Mouse (Mus musculus) G1E (cell line): ENCODE measurements around the gene Dennd1c. TPM values are rescaled to one million over a fixed set of nuclear protein-coding genes. Genes with fewer than 3 reads are reported as not detected.

Source experiments
- ATAC-seq: 2 replicates; pipeline ENCODE4 v1.8.0; 2016; ENCODE audit warnings: mild to moderate bottlenecking; ENCODE audit not compliant: insufficient number of reproducible peaks, poor library complexity, low FRiP score, severe bottlenecking; ENCODE audit errors: extremely low read depth
- DNase-seq: peaks from one replicate; pipeline ENCODE4 v3.0.0; 2012; ENCODE audit warnings: low spot score
- H3K27me3 ChIP-seq: 2 replicates; pipeline ENCODE4 v1.6.1; 2012; ENCODE audit warnings: mild to moderate bottlenecking, low read length, inconsistent platforms; ENCODE audit not compliant: insufficient read depth
- H3K36me3 ChIP-seq: replicated peaks from 2 replicates; pipeline ENCODE3; 2012; ENCODE audit warnings: mild to moderate bottlenecking, inconsistent platforms
- H3K4me1 ChIP-seq: 2 replicates; pipeline ENCODE4 v1.6.1; 2012; ENCODE audit warnings: low read depth, low read length, inconsistent platforms, mixed read lengths; ENCODE audit not compliant: insufficient read depth
- H3K4me3 ChIP-seq: 2 replicates; pipeline ENCODE4 v1.5.1; 2012; ENCODE audit warnings: low read depth, mild to moderate bottlenecking, inconsistent platforms, low read length, moderate library complexity, mixed read lengths
- H3K9me3 ChIP-seq: replicated peaks from 2 replicates; pipeline ENCODE4 v1.6.1; 2012; ENCODE audit warnings: inconsistent platforms
- CTCF ChIP-seq: IDR thresholded peaks from 2 replicates; pipeline ENCODE4 v1.5.1; 2012; ENCODE audit warnings: low read depth, low read length, inconsistent platforms, mixed read lengths
- GATA1 ChIP-seq: IDR thresholded peaks from 2 replicates; pipeline ENCODE4 v1.6.1; 2012; ENCODE audit warnings: borderline replicate concordance, low read length, inconsistent platforms, mixed read lengths
- GATA2 ChIP-seq: IDR thresholded peaks from 2 replicates; pipeline ENCODE4 v1.6.1; 2012; ENCODE audit warnings: low read depth, low read length, inconsistent platforms, borderline replicate concordance
- POLR2AphosphoS5 ChIP-seq: IDR thresholded peaks from 2 replicates; pipeline ENCODE4 v1.6.1; 2012; ENCODE audit warnings: low read depth, low read length, inconsistent platforms; ENCODE audit not compliant: insufficient replicate concordance
- TAL1 ChIP-seq: conservative IDR thresholded peaks from 2 replicates; pipeline ENCODE4 v1.6.1; 2012; ENCODE audit warnings: low read depth, low read length, inconsistent platforms, mixed read lengths
- polyA plus RNA-seq: library from polyadenylated mRNA; stranded (reverse); fragments of >175 nt; gene quantifications from 2 replicates; pipeline ENCODE4 v1.2.3, GENCODE M21; 2012
- total RNA-seq, 2 experiments: library from RNA; stranded (forward) in 1 of 2; stranded (reverse) in 1 of 2; fragments of 200-1000 nt in 1 of 2; fragments of >200 nt in 1 of 2; fragmentation: Nextera tagmentation in 1 of 2; gene quantifications; 2 replicates each; pipeline ENCODE4 v1.2.3; 2014 to 2017

The Dennd1c gene
- total and polyA plus RNA-seq, 3 experiments, result 13.4 to 39.7 (median 24.6) TPM

DNA sequence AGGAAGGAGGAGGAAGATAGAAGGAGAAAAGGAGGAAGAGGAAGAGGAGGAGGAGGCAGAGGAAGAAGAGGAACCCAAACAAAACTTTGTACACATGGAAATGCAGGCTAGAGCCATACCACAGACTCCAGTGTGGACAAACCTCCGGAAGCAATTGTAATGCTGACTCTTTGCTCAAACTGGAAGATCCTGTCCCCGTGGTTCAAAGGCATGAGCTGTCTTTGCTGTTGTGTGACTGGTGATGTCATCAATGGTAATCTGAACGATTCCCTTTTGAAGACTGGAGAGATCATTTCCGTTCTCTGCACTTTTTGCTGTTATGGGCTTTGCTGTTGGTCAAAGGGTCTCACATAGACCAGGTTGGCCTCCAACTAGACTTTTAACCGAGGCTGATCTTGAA lies 20.0 kb upstream of the Dennd1c start:
- no peak for DNase-seq
- no peak for TF ChIP-seq POLR2AphosphoS5
- TF ChIP-seq CTCF, result no peak
- TF ChIP-seq TAL1, result no peak
- no peak for TF ChIP-seq GATA1
- TF ChIP-seq GATA2, result no peak
- H3K27me3 ChIP-seq, result no peaks in the 10 kb centered on the region
- ATAC-seq, result no peak
- no peak overlapping the region for H3K4me3 ChIP-seq
- peaks cover 55% of the 10 kb centered on the region for H3K36me3 ChIP-seq
- H3K9me3 ChIP-seq, result no peaks in the 10 kb centered on the region
- H3K4me1 ChIP-seq, result peaks cover 74% of the 10 kb centered on the region

DNA sequence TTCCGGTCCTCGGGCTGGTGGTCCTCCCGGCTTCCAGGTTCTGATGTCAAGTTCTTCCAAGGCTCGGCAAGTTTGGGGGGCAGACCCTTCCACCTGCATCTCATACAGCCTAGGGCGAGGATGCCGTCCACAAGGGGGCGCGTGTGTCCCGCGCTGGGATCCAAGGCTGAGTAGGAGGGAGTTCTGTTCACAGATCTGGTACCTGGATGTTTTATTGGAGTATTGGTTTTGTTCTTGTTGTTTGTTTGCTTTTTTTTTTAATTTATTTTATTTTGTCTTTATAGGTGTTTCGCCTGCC lies 18.3 kb upstream of the Dennd1c start:
- peaks cover under 1% of the 10 kb centered on the region; the same call in 1 of the 2 replicates for H3K27me3 ChIP-seq
- H3K36me3 ChIP-seq, result peaks cover 40% of the 10 kb centered on the region
- peak overlapping the region; percentile 30; the same call in 1 of the 2 replicates for H3K4me3 ChIP-seq
- H3K4me1 ChIP-seq, result peaks cover 68% of the 10 kb centered on the region
- TF ChIP-seq GATA2 (no peak), CTCF (peak; percentile 79)
- ATAC-seq (no peak), DNase-seq (peak; percentile 63)
- no peaks in the 10 kb centered on the region for H3K9me3 ChIP-seq

DNA sequence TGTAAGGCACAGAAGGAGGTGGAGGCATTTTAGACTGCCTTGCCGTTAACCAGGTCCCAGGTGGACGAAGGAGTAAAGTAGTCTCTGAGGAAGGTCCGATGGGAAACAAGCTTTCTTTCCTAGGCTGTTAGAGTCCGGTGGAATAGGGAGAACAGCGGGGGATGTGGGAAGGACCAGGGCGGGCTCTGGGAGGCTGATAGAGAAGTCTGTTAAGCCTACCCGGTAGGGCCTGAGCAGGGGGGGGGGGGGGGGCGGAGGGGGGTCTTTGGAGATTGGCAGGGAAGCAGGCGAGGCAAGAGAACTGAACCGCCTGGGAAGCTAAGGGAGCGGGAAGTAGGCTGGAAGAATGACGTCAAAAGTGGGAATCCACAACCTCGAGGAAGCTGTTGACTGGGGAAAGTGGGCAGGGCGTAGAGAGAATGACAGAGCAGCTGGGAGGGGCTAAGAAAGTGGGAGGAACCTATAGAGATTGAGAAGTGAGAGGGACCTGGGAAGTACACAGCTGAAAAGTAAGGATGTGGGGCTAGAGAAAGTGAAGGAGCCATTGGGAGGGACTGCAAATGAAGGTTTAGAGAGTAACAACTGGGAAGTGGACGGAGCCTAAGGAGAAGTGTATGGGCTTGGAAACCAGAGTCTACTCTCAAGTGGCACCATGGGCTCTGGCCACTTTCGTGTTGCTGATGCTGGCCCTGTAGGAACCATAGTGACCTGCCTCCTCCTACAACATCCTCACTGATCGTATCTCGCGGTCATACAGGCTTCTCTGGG lies 17.7 kb upstream of the Dennd1c start:
- DNase-seq (no peak), ATAC-seq (no peak)
- no peak for TF ChIP-seq CTCF
- no peak for TF ChIP-seq POLR2AphosphoS5
- no peak for TF ChIP-seq GATA2
- TF ChIP-seq TAL1, result no peak
- TF ChIP-seq GATA1, result no peak
- Histone ChIP-seq H3K4me1 (peaks cover 64% of the 10 kb centered on the region), H3K27me3 (peaks cover 4% of the 10 kb centered on the region; the same call in 1 of the 2 replicates), H3K36me3 (peaks cover 35% of the 10 kb centered on the region), H3K9me3 (no peaks in the 10 kb centered on the region), H3K4me3 (peak overlapping the region; percentile 30; the same call in 1 of the 2 replicates)

DNA sequence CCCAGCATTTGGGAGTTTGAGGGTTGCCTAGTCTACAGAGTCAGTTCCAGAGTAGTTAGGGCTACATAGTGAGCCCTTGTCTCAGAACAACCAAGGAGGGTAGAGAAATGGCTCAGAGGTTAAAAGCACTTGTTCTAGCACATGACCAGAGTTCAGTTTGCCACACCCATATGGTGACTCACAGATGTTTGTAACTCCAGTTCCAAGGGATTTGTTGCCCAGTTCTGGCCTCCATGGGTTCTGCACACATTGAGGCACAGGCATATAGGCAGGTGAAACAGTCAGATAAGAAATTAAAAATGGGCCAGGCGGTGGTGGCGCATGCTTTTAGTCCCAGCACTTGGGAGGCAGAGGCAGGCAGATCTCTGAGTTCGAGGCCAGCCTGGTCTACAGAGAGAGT lies 15.9 kb upstream of the Dennd1c start:
- peaks cover 17% of the 10 kb centered on the region for H3K27me3 ChIP-seq
- TF ChIP-seq CTCF, result no peak
- TF ChIP-seq GATA2, result no peak
- peak; percentile 38 for TF ChIP-seq TAL1
- ATAC-seq, result peak; percentile 79
- peaks cover 19% of the 10 kb centered on the region for H3K36me3 ChIP-seq
- no peak for DNase-seq
- no peaks in the 10 kb centered on the region for H3K9me3 ChIP-seq
- H3K4me3 ChIP-seq, result no peak overlapping the region
- peaks cover 48% of the 10 kb centered on the region for H3K4me1 ChIP-seq

DNA sequence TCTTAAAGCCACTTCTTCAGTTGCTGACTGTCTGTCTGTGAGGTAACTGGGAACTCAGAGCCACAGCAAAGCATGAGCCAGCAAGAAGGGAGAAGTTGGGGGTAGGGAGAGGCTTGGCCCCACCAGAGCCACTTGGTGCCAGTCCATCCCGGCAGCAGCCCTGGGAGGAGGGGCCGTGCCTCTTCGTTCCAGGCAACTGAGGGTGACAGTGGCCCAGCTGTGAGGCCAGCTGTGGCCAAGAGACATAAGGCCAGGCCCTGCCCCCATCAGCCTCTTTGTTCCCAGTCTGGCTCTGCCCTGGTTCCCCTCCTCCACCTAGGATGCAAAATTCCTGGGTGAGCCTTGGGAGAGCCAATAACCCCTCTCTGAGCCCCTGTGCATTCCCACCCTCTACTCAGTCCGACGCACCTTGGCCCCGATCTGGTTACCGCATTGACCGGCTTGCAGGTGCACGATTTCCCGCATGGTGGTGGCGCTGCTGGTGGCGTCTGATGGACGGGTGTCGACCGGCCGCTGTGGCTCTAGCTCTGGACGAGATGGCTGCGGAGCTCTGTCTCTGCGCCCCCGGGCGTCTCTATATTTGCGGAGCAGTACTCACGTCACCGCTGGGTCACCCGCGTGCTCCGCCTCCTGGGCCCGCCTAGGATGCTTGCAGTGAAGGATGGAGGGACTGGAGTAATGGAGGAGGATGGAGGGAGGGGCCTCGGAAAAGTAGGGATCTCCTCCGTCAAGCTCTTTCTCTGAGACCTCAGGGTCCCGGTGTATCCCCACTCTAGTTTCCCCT lies 8.9 kb upstream of the Dennd1c start, which contains the start of gene Tubb4a:
TSS of gene Tubb4a (minus strand) at position 734 of the 784 bp plus-strand sequence.
- H3K27me3 ChIP-seq, result peaks cover 57% of the 10 kb centered on the region
- H3K9me3 ChIP-seq, result no peaks in the 10 kb centered on the region
- H3K4me3 ChIP-seq, result no peak within 1 kb of the TSS
- peaks cover 13% of the 10 kb centered on the region for H3K4me1 ChIP-seq
- no peak for DNase-seq
- ATAC-seq, result no peak
- no peak for TF ChIP-seq POLR2AphosphoS5
- no peak for TF ChIP-seq TAL1
- no peak for TF ChIP-seq GATA2
- no peak for TF ChIP-seq GATA1
- no peak for TF ChIP-seq CTCF
- no peaks in the 10 kb centered on the region for H3K36me3 ChIP-seq

DNA sequence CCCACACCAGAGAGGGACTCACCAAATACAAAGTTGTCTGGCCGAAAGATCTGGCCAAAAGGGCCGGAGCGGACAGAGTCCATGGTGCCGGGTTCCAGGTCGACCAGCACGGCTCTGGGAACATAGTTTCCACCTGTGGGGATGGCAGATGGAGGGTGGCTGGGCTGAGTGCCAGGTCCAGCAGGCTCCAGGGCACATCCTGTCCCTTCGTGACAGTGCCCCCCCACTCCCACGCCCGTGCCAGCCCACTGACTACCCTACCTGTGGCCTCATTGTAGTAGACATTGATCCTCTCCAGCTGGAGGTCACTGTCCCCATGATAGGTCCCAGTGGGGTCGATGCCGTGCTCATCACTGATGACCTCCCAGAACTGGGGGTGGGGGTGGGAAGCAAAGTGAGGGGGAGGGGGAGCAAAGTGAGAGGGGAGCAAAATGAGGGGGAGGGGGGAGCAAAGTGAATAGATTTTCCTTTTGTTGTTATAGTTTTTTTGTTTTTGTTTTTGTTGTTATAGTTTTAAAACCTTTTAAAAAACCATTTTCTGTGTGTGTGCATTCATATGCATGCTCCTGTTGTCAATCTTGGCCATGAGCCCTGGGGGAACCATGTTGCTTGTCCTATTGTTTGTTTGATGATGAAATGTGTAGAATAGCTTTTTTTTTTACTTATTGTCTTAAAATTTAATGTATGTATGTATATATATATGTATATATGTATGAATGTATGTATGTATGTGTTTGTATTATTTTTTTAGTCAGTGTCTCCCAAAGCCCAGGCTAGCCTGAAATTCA lies 7.8 kb upstream of the Dennd1c start:
- ATAC-seq, result no peak
- no peak for DNase-seq
- H3K27me3 ChIP-seq, result peaks cover 57% of the 10 kb centered on the region
- no peak overlapping the region for H3K4me3 ChIP-seq
- TF ChIP-seq GATA2 (no peak), GATA1 (no peak), POLR2AphosphoS5 (no peak), TAL1 (no peak), CTCF (no peak)
- no peaks in the 10 kb centered on the region for H3K9me3 ChIP-seq
- H3K36me3 ChIP-seq, result peaks cover 6% of the 10 kb centered on the region
- H3K4me1 ChIP-seq, result peaks cover 14% of the 10 kb centered on the region
